Mouse (Mus musculus) heart, adult 2 months (tissue): ENCODE results near the gene Banf1.

Experiments used
- CTCF ChIP-seq: fragments of 200-600 bp; IDR thresholded peaks from 2 replicates; pipeline ENCODE4 v1.8.1; 2022; ENCODE audit warnings: antibody characterized with exemption, mild to moderate bottlenecking, moderate library complexity
- EP300 ChIP-seq: fragments of 200-500 bp; IDR thresholded peaks from 2 replicates; pipeline ENCODE4 v1.6.1; 2011; ENCODE audit warnings: low read depth, low read length, control low read depth; ENCODE audit not compliant: insufficient read depth
- POLR2A ChIP-seq: fragments of 200-500 bp; IDR thresholded peaks from 2 replicates; pipeline ENCODE4 v1.6.1; 2011; ENCODE audit warnings: mild to moderate bottlenecking, low read depth, low read length, control low read depth; ENCODE audit not compliant: insufficient read depth

DNA sequence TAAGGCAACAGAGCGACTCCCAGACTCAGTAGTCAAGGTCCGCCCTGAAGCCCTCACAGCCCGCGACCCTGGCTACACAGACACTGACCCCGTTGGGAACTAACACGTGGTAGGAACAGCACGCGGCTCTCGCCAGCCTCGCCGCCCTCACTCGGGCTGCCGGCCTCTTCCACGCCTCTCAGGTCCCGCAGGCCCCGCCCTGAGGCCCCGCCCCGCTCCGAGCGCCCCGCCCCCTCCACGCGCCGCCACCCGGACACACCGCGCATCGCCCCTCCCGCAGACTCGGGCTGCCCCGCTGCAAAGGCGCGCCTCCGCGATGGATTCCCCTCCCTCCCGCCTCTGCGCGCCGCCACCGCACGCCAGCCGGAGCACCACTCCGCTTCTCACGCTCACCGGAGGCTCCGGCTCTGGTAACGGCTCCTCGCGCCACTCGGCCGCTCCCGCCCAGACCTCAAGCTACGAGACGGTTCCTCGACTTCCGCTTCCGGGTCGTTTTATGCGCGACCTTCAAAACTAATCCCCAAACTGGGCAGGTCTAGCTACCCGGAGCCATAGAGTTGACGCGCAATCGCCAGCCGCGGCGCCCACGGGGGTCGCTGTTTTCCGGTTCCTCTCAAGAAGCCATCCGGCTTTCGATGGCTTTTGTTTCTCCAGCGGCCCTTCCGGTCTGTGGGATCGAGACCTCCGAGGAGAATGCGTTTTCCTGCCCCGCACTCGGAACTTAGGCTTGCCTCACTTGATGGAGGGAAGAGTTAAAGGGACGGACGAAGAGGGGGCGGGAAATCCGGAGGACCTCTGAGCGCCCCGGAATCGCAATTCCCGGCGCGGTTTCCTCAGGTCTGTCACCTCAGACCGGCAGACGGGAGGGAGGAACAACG lies 554 bp downstream of the Banf1 start, which contains the start of gene Eif1ad:
- TF ChIP-seq CTCF (peak; percentile 59), EP300 (0 out of 2 replicates have a peak, but pooled peaks have one; percentile 13), POLR2A (peak; percentile 30; the same call in 1 of the 2 replicates)
